Mouse (Mus musculus) embryo, embryonic 10.5 days (tissue): ENCODE data around the gene Cand2.
A peak's percentile ranks its signal among the peaks of the same experiment; 100 is the strongest.

ENCODE experiments used
- DNase-seq: peaks from one replicate; pipeline ENCODE4 v3.0.0-alpha.2; 2015; ENCODE audit warnings: low spot score

The Cand2 gene

DNA sequence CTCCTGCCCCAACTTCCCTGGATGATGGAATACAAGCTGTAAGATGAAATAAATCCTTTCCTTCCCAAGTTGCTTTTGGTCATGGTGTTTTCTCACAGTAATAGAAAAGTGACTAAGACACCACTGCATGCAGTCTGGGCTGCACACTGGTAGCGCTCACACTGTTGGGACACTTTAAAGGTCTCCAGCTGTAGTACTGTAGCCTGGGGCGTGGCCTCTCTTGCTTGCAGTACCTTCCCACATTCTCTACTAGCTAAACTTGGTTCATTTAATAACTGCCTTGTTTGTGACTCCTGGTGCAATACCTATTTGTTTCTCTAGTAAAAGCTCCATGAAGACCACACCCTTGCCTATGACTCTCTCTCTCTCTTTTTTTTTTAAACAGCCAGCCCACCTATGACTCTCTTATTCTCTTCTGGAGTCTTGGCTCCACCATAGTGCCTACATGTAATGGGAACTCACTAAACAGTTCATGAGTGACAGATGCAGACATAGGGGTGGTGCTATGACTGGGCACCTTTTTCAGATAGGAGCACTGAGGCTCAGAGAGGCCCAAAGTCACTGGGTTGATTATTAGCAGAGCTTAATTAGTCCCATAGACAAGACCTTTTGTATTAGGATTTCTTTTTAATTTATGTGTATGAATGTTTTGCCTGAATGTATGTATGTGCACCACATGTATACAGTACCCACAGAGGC, 58.0 kb downstream of the Cand2 start:
- no peak for DNase-seq

DNA sequence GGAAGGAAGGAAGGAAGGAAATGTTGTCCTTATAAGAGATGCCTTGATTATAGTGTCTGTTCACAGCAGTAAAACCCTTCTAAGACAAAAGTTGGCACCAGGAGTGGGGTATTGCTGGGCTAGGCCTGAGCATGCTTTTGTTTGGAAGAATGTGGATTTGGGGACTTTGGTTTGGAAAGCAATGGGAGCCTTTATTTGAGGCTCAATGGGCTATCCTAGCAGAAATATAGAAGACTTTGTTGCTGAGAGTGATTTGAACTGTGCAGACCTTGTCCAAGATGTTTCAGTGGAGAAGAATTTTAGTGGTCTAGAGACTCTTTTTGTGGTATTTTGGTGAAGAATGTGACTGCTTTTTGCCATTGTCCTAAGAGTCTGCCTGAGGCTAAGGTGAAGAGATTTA, 59.5 kb downstream of the Cand2 start:
- no peak for DNase-seq

DNA sequence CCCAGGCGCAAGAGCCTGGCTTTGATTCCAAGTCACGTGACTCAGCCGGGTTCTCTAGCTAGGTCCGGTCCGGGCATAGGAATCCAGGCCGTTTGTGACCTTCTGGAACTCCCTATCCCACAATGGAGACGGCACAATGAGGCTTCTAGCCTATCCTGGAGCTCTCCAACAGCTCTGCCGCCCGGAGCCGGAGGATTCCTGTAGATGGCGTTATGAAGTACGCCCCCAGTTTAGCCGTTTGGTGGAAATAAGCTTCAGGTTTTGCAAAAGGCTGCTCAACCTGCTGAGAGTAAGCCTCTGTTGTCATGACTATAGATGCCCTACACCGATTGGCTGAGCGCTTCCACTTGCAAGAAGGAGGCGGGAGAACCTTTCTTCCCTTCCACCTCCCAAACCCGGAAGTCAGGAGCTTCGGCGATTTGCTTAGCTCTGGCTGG, 63.8 kb downstream of the Cand2 start, which contains the start of gene Efcab12:
TSS of gene Efcab12 (minus strand) at position 252 of the 437 bp plus-strand sequence.
- DNase-seq, result peak; percentile 88

DNA sequence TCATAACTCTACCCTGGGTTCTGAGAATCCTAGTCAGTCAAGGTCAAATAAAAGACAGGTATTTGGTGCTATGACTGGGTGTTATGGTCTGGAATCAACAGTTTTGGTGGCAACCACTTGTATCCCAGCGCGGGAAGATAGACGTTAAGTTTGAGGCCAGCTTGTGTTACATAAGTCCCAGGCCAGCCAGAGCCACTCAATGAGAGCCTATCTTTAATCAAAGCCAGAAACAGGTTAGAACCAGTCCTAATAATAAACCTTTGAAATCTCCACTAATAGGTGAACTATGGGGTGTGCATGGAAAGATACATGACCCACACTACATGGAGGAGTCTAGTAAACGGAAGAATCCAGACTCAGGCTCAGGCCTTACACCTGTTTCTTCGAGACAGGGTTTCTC, 64.4 kb downstream of the Cand2 start:
- DNase-seq, result no peak

DNA sequence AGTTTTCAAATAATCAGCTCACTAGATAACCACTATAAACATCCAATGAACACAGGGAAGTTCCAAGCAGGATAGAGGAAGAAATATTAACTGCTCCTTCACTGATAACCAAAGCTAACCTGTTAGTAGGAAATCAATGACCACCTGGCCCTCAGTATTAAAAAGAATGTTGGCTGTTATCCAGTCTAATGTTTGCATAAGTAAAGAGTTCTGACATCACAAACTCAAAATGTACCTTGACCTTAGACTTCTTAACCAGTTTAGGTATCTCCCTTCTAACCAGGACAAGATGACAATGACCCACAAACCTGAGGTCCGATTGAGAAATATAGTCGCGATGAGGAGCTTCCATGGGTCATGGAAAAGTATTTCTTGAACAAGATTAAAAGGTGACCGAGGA, 70.7 kb downstream of the Cand2 start:
- DNase-seq, result no peak

DNA sequence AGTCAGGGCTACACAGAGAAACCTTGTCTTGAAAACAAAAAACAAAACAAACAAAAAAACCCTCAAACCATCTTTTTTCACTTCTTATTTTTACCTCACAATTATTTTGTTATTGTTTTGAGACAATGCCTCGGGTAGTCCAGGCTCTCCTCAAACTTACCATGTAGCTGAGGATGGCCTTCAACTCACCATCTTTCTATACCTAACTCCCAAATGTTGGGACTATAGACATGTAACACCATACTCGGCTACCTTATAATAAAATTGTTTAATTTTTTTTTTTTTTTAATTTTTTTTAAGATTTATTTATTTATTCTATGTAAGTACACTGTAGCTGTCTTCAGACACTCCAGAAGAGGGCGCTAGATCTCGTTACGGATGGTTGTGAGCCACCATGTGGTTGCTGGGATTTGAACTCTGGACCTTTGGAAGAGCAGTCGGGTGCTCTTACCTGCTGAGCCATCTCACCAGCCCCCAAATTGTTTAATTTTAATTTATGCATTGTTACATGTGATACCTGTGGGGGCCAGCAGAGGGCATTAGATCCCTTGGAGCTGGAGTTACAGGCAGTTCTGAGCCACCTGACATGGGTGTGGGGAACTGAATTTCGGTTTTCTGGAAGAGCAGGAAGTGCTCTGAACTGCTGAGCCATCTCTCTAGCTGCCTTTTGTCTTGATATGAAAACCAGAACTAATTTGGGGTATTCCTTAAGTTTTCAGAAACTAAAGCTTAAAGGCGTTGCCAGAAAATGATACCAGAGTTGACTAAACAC, 72.5 kb downstream of the Cand2 start:
- DNase-seq, result peak; percentile 76

DNA sequence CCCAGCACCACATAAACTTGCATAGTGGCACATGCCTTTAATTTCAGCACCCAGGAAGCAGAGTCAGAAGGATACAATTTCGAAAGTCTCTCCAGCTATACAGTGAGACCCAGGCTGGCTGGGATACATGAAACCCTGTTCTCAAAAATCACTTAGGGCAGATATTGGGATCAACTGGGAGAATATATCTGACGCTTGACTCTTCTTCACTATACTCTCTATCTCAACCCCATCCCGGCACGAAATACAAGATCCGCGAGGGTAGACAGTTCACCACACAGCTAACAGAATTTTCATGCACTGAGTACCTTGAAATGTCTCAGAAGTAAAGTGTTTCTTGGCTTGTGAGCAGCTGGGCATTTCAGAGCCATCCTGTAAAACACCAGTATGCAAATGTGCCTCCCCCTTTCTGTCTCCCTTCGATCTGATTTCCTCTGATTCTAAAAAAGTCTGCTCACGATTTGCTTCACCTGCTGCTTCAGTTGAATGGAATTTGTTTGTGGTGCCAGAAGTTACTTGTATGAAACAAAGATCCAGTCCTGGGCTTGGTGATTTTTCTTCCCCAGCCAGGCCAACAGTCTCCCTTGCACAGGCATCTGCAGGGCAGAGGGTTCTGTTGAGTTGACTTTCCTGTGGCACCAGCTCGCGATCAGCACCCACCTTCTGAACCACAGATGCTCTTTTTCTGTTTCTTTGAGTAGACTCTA, 74.4 kb downstream of the Cand2 start:
- no peak for DNase-seq

DNA sequence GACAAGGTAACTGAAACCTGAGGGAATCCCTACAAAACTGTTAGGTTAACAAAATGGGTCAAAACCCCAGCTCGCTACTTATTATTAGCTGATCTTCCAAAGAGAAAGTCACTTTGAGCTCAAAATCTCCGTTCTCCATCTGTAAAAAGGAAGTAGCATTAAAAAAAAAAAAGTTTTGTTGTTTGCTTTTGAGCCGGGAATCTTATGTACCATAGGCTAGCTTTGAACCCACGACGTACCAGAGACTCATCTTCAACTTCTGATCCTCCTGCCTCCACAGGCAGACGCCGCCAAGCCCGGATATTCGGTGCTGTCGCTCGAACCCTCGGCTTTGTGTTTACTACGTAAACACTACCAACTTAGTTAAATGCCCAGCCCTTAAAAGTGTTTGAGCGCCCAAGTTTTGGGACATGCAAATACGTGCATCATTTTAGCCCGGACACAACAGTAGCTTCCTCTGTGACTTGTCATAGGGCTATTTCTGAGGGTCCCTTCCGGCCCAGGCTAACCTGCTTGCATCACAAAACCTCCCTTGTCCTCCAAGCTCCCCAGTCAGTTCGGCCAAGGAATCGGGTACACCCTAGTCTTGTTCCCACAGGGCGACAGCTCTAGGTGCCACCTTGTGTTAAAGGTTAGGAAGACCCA, 78.2 kb downstream of the Cand2 start:
- DNase-seq, result no peak

DNA sequence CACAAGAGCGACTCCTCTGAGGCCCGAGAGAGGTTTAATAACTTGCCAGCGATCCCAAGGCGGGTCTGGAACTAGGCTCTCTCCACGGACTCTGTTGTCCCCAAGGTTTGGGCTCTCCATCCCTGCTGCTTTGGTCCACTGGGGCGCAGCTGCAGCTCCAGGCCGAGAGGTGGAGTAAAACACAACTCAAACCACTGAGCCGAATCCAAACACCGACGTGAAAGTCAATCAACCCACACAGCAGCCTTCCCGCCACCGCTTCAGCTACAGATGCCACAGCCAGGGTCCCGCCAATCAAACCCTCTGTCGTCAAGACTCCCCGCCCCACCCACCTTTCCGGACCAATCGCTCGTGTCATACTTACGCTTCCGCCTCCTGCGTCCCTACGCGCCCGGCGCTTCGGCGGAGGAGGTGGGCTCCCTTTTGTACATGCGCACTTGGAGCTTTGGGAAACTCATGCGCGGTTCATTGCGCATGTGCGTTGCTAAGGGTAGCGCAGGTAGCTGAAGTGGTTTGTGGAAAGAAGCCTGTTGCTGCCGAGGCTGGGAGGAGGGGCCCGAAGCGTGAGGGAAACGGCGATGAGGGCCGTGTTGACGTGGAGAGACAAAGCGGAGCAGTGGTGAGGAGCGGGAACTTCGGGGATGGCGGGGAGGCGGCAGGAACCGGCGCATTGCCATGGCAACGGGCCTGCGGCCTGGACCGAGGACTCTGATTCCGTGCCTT, 78.9 kb downstream of the Cand2 start, which contains the start of the genes Mbd4 and Ift122:
TSS of gene Mbd4 (minus strand) at position 281 of the 723 bp plus-strand sequence.
TSS of gene Ift122 (plus strand) at position 380 of the 723 bp plus-strand sequence.
- DNase-seq, result peak; percentile 100

DNA sequence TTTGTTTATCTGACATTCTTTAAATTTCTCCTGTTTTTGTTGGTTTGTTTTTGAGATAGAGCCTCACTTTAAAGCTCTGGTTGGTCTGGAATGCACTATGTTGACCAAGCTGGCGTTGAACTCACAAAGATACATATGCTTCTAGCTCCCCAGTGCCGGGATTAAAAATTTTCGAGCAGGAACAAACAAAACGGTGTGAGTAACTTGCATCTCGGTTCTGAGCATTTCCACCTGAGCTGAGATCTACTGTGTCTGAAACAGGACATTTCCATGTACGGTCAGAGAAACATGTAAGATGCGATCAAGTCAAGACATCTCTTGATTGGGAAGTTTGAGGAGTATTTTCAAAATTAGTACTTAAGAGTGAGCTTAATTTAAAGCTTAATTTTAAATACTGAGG, 79.6 kb downstream of the Cand2 start:
- peak; percentile 36 for DNase-seq

DNA sequence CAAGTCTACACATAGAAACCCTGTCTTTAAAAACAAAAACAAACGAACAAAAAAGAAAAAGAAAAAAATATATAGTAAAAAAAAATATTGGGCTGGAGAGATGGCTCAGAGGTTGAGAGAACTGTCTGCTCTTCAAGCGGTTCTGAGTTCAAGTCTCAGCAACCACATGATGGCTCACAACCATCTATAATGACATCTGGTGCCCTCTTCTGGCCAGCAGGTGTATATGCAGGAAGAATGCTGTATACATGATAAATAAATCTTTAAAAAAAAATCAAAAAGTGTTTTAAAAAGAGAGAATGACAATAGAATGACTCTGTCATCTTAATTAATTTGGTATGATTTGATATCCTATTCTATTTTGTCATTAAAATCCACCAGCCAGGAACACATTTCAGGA, 80.1 kb downstream of the Cand2 start:
- DNase-seq, result peak; percentile 28
